Mouse (Mus musculus) testis, postnatal 10 days (tissue): ENCODE data around the gene Gm3573.
"Not testable (repeated sequence)": the region's sequence is repeated elsewhere in the genome, so short reads cannot be mapped to it uniquely, and the experiment has no call there.

Experiments
- DNase-seq: peaks from one replicate; pipeline ENCODE4 v3.0.0; 2021; ENCODE audit warnings: low spot score

The Gm3573 gene

GRCm38 (mm10) chr14:42190691-42191090 is at the start of gene Gm3573:
Gene Gm3573, minus strand, starts transcription at chr14:42190791.
- not testable (repeated sequence) for DNase-seq

- peak; percentile 38 for DNase-seq
Observed at GRCm38 (mm10) chr14:42216766-42217537, 26.4 kb upstream of the Gm3573 start.

DNA sequence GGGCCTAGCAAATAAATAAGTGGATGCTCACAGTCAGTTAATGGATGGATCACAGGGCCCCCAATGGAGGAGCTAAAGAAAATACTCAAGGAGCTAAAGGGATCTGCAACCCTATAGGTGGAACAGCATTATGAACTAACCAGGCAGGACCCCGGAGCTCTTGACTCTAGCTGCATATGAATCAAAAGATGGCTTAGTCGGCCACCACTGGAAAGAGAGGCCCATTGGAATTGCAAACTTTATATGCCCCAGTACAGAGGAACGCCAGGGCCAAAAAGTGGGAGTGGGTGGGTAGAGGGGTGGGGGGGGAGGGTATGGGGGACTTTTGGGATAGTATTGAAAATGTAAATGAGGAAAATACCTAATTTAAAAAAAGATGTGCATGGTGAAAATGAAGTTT is 6.7 kb downstream of the Gm3573 start:
- peak; percentile 43 for DNase-seq

- not testable (repeated sequence) for DNase-seq
Observed at GRCm38 (mm10) chr14:42162522-42162921, 28.1 kb downstream of the Gm3573 start, which contains the start of gene Gm17027. Gene Gm17027, minus strand, starts transcription at chr14:42162622.
